Mouse (Mus musculus): ENCODE measurements around the gene Susd6.

- TF ChIP-seq ZC3H11A (IDR thresholded peaks at IDR 0.05; ENCODE audit: borderline replicate concordance, low read depth, low read length), result no peak
- no peak for TF ChIP-seq ZNF384 (IDR thresholded peaks at IDR 0.05; ENCODE audit: low read depth, low read length)
- TF ChIP-seq CHD2 (IDR thresholded peaks at IDR 0.05; ENCODE audit: low read depth, low read length), result no peak
- TF ChIP-seq MAFK (IDR thresholded peaks at IDR 0.05; ENCODE audit: insufficient read depth, low read depth, low read length), result no peak
- TF ChIP-seq HCFC1 (IDR thresholded peaks at IDR 0.05; ENCODE audit: borderline replicate concordance, insufficient read depth, low read length), result no peak
These were observed 47.3 kb downstream of the Susd6 start for GRCm38 (mm10) chr12:80837614-80838013.
